Mouse (Mus musculus) liver, embryonic 13.5 days (tissue): Measurements from ENCODE around the gene Casz1. TPM values are rescaled to one million over a fixed set of nuclear protein-coding genes. Genes with fewer than 3 reads are reported as not detected.

Experiments
- ATAC-seq: fragments of 200-750 bp; cut with Nextera tagmentation; 2 replicates; pipeline ENCODE4 v1.8.0; 2017; ENCODE audit warnings: low read depth, mild to moderate bottlenecking, moderate number of reproducible peaks, moderate library complexity
- DNase-seq: peaks from one replicate; pipeline ENCODE4 v3.0.0; 2022
- H3K27ac ChIP-seq: fragments of 300-500 bp; sonication (generic); 2 replicates; pipeline ENCODE4 v1.5.1; 2015; ENCODE audit warnings: moderate library complexity, mild to moderate bottlenecking, inconsistent platforms
- H3K27me3 ChIP-seq: fragments of 300-500 bp; sonication (generic); 2 replicates; pipeline ENCODE4 v1.6.1; 2015; ENCODE audit warnings: mild to moderate bottlenecking, inconsistent platforms
- H3K36me3 ChIP-seq: fragments of 300-500 bp; sonication (generic); 2 replicates; pipeline ENCODE4 v1.6.1; 2015; ENCODE audit warnings: mild to moderate bottlenecking, inconsistent platforms
- H3K4me1 ChIP-seq: fragments of 300-500 bp; sonication (generic); replicated peaks from 2 replicates; pipeline ENCODE4 v1.6.1; 2015; ENCODE audit warnings: inconsistent platforms
- H3K4me2 ChIP-seq: fragments of 300-500 bp; sonication (generic); 2 replicates; pipeline ENCODE4 v1.6.1; 2015; ENCODE audit warnings: inconsistent platforms, mild to moderate bottlenecking, moderate library complexity
- H3K4me3 ChIP-seq: fragments of 300-500 bp; sonication (generic); replicated peaks from 2 replicates; pipeline ENCODE4 v1.5.1; 2015; ENCODE audit warnings: mild to moderate bottlenecking, inconsistent platforms
- H3K9ac ChIP-seq: fragments of 300-500 bp; sonication (generic); 2 replicates; pipeline ENCODE4 v1.6.1; 2015; ENCODE audit warnings: mild to moderate bottlenecking, inconsistent platforms
- H3K9me3 ChIP-seq: fragments of 300-500 bp; sonication (generic); replicated peaks from 2 replicates; pipeline ENCODE4 v1.6.1; 2016; ENCODE audit warnings: inconsistent platforms
- WGBS: fragments of 180-500 bp; shearing (Covaris S2); methylation state at CpG from one replicate; pipeline ENCODE4 v1.1.7; 2015; ENCODE audit not compliant: insufficient replicate concordance; 5-methylcytosine and 5-hydroxymethylcytosine counted together
- polyA plus RNA-seq: library from polyadenylated mRNA; unstranded; fragments of >200 nt; fragmentation: Nextera tagmentation; extraction: Ambion mirVana; gene quantifications from 2 replicates; pipeline ENCODE4 v1.2.1, GENCODE M21; 2015

The Casz1 gene
- polyA plus RNA-seq, 1 experiment from 2014 or later, result 0.45 TPM

DNA sequence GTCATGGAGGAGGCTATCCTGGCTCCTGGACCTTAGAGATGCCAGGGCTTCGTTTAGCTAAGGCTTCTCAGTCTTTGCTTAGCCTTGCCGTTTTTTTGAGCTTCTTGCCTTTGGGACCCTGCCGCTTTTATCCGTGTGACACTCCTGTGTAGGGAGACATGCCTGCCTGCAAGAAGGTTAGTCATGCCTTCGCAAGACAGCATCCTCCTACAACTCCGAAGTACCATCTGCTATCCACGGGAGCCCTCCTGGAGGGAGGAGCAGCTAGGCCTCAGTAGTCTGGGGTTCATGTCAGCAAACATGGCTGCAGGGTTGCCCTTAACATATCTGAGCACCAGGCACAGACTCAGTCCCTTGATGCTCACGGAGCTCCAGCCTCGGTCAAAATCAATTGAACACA is 43.4 kb downstream of the Casz1 start:
- 69% methylated on average over 9 of the region's 9 CpGs for WGBS
- ATAC-seq, result no peak
- Histone ChIP-seq H3K9ac (no peak overlapping the region), H3K36me3 (no peaks in the 10 kb centered on the region), H3K27ac (no peak overlapping the region), H3K9me3 (no peaks in the 10 kb centered on the region), H3K4me1 (peaks cover 4% of the 10 kb centered on the region; the same call in 1 of the 2 replicates), H3K27me3 (0 out of 2 replicates have a peak, but pooled peaks cover 2% of the 10 kb centered on the region), H3K4me2 (no peak overlapping the region), H3K4me3 (no peak overlapping the region)
- no peak for DNase-seq

DNA sequence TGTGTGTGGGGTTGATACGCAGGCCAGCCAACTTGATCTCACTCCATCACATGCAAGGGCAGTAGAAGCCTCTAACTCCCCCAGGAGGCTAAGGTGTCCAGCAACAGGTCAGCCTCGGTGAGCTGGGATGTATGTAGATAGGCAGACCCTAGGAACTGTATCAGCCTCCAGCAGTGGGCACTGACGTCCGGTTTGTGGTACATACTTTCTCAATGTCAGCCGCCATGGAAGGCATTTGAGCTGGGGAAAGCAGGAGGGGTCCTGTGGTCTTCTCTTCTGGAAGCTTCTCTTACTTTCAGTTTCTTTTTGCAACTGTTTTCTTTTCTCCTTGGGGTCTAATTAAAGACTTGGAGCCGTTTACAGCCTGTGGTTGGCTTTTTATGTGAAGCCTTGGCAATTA is 45.2 kb downstream of the Casz1 start:
- DNase-seq, result no peak
- no peak overlapping the region for H3K4me2 ChIP-seq
- H3K4me3 ChIP-seq, result no peak overlapping the region
- no peaks in the 10 kb centered on the region for H3K4me1 ChIP-seq
- WGBS, result 60% methylated on average over 6 of the region's 6 CpGs
- no peaks in the 10 kb centered on the region for H3K36me3 ChIP-seq
- no peak overlapping the region for H3K27ac ChIP-seq
- ATAC-seq, result no peak
- no peaks in the 10 kb centered on the region for H3K9me3 ChIP-seq
- H3K27me3 ChIP-seq, result peaks cover 8% of the 10 kb centered on the region; the same call in 1 of the 2 replicates
- H3K9ac ChIP-seq, result no peak overlapping the region

DNA sequence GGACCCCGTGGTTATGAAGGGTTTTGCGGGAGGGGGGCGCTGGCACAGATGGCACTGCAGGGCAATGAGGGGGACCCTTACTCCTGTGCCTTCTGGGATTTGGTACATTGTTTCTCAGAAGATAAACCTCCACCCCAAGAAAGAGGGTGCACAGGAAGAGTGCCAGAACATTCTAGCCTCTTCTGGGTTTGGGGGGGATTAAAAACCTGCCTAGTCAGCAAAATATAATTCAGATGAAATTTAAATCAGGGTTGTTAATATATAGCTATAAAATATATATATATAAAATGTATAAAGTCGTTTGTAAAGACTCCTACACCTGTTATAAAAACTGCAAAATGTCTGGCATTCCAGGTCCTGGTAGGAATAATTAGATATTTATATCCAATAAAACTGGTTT is 48.8 kb downstream of the Casz1 start:
- Histone ChIP-seq H3K36me3 (no peaks in the 10 kb centered on the region), H3K27me3 (peaks cover 20% of the 10 kb centered on the region), H3K9ac (no peak overlapping the region), H3K4me1 (no peaks in the 10 kb centered on the region), H3K4me2 (no peak overlapping the region), H3K4me3 (no peak overlapping the region), H3K27ac (no peak overlapping the region), H3K9me3 (no peaks in the 10 kb centered on the region)
- 71% methylated on average over 4 of the region's 4 CpGs for WGBS
- no peak for ATAC-seq
- no peak for DNase-seq

- Histone ChIP-seq H3K4me1 (no peaks in the 10 kb centered on the region), H3K36me3 (no peaks in the 10 kb centered on the region), H3K9ac (no peak overlapping the region), H3K27me3 (peaks cover 28% of the 10 kb centered on the region), H3K4me2 (no peak overlapping the region), H3K9me3 (no peaks in the 10 kb centered on the region), H3K27ac (no peak overlapping the region), H3K4me3 (no peak overlapping the region)
- WGBS, result 15% methylated on average over 2 of the region's 2 CpGs
- DNase-seq, result no peak
- ATAC-seq, result no peak
These were observed 49.9 kb downstream of the Casz1 start for GRCm38 (mm10) chr4:148854093-148854492.

DNA sequence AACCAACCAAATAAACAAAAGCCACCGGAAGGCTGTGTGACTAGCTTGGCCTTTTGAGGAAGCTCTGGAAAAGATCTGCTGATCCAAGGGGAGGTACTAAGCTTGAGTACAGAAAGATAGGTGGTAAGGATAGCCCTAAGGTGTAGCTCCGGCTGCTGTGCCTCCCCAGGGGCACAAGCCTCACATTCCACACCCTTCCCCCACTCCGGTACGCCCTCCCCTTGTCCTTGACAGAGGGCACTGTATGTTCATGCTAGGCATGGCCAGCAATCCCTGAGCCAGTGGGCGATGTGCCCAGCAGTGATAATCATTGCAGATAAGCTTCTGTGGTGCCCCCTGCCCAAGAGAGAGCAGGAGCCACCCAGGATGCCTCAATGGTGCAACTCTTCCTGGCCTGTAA is 51.3 kb downstream of the Casz1 start:
- ATAC-seq (no peak), DNase-seq (no peak)
- Histone ChIP-seq H3K4me1 (no peaks in the 10 kb centered on the region), H3K9me3 (no peaks in the 10 kb centered on the region), H3K9ac (no peak overlapping the region), H3K4me3 (no peak overlapping the region), H3K27ac (no peak overlapping the region), H3K27me3 (peaks cover 43% of the 10 kb centered on the region), H3K4me2 (no peak overlapping the region), H3K36me3 (no peaks in the 10 kb centered on the region)
- 67% methylated on average over 5 of the region's 5 CpGs for WGBS

DNA sequence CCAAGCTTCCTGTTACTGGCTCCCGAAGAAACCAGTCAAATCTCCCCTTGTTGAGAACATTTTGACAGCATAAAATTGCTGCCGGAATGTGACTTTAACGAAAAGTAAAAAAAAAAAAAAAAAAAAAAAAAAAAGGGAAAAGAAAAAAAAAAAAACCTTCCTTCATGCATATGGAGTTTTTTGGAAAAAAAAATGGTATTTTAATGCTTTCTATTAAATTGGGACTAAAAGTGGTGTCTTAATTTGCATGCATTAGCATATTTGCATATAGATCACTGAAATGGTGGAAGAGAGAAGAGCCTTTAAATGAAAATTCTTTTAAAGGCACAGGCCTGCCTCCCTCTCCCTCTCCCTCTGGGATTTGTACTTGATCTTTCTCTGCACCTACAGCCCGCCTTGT is 52.0 kb downstream of the Casz1 start:
- WGBS, result 60% methylated on average over 4 of the region's 4 CpGs
- Histone ChIP-seq H3K4me1 (no peaks in the 10 kb centered on the region), H3K4me3 (no peak overlapping the region), H3K9ac (no peak overlapping the region), H3K27me3 (peaks cover 50% of the 10 kb centered on the region), H3K9me3 (no peaks in the 10 kb centered on the region), H3K4me2 (no peak overlapping the region), H3K27ac (no peak overlapping the region), H3K36me3 (no peaks in the 10 kb centered on the region)
- DNase-seq (no peak), ATAC-seq (no peak)

DNA sequence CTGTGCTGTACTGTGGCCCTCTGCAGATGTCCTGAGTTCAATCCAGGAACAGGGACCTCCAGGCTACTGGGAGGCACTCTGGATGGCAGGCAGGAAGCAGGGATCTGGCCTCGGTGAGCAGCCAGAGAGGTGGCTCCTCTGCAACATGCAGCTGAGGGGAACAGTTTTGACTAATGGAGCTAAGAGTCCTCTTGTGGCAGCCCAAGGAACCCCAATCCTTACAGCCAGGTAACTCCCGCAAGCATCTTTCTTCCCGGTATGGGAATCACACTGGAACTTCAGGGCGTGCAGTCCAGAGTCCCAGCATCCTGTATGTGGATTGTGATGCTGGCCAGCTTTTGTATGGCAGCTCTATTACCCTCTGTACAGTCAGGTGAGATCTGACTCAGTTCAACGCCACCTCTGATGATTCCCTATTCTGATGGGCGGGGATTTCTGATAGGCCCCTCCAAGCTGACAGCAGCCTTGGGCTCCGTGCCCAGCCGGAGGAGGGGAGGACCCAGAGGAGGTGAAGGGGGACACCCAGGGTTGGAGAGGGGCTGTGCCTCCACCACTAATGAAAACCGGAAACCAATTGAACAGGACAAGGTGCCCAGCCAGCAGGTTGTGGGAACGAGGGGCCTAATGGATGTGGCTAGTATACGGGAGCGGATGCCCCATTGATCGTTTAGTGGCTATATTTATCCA is 53.3 kb downstream of the Casz1 start:
- H3K27ac ChIP-seq, result no peak overlapping the region
- ATAC-seq (no peak), DNase-seq (no peak)
- no peak overlapping the region for H3K4me3 ChIP-seq
- H3K9me3 ChIP-seq, result no peaks in the 10 kb centered on the region
- no peak overlapping the region for H3K4me2 ChIP-seq
- H3K27me3 ChIP-seq, result peaks cover 57% of the 10 kb centered on the region
- no peak overlapping the region for H3K9ac ChIP-seq
- H3K4me1 ChIP-seq, result no peaks in the 10 kb centered on the region
- H3K36me3 ChIP-seq, result no peaks in the 10 kb centered on the region
- WGBS, result 65% methylated on average over 13 of the region's 13 CpGs

DNA sequence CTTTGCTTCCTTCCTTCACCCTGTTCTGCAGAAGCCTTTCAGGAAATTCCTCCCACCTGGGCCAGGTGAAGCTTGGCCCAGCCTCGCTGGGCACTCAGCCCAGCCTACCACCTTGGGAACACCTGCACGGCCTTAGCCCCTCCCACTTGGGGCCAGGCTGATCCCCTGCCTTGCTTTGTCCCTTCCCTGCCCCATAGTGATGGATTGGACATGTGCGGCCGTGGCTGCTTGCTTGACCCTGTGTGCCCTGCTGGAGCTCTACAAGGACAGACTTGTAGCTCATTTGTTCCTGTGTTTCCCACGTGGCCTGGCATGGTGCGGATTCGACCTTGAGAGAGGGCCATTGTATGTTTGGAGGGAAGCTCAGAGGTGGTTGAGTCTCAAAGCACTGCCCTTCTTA is 54.0 kb downstream of the Casz1 start:
- DNase-seq, result no peak
- Histone ChIP-seq H3K27ac (no peak overlapping the region), H3K9ac (no peak overlapping the region)

GRCm38 (mm10) chr4:148859415-148859814 is 55.2 kb downstream of the Casz1 start:
- Histone ChIP-seq H3K4me3 (no peak overlapping the region), H3K9ac (no peak overlapping the region), H3K36me3 (no peaks in the 10 kb centered on the region), H3K9me3 (no peaks in the 10 kb centered on the region), H3K4me1 (no peaks in the 10 kb centered on the region), H3K27me3 (peaks cover 52% of the 10 kb centered on the region), H3K27ac (no peak overlapping the region), H3K4me2 (0 out of 2 replicates have a peak overlapping the region, but pooled peaks have one; percentile 26)
- ATAC-seq, result no peak
- no peak for DNase-seq
- WGBS, result 48% methylated on average over 7 of the region's 7 CpGs

More for the DNA sequence above, 54.0 kb downstream of the Casz1 start:
- WGBS, result 53% methylated on average over 7 of the region's 7 CpGs
- Histone ChIP-seq H3K36me3 (no peaks in the 10 kb centered on the region), H3K4me1 (no peaks in the 10 kb centered on the region), H3K4me3 (no peak overlapping the region), H3K27me3 (peaks cover 57% of the 10 kb centered on the region), H3K4me2 (no peak overlapping the region), H3K9me3 (no peaks in the 10 kb centered on the region)
- ATAC-seq, result no peak

- Histone ChIP-seq H3K4me3 (no peak overlapping the region), H3K9me3 (no peaks in the 10 kb centered on the region), H3K27ac (no peak overlapping the region), H3K36me3 (no peaks in the 10 kb centered on the region), H3K4me1 (no peaks in the 10 kb centered on the region), H3K4me2 (peak overlapping the region; percentile 26; the same call in 1 of the 2 replicates), H3K9ac (no peak overlapping the region), H3K27me3 (peaks cover 48% of the 10 kb centered on the region)
- WGBS, result 8% methylated on average over 27 of the region's 27 CpGs
- ATAC-seq, result no peak
- no peak for DNase-seq
These were observed 55.8 kb downstream of the Casz1 start for GRCm38 (mm10) chr4:148859906-148860491.

GRCm38 (mm10) chr4:148860636-148861035 is 56.4 kb downstream of the Casz1 start:
- Histone ChIP-seq H3K9me3 (no peaks in the 10 kb centered on the region), H3K36me3 (no peaks in the 10 kb centered on the region), H3K27ac (no peak overlapping the region), H3K9ac (no peak overlapping the region), H3K4me1 (no peaks in the 10 kb centered on the region), H3K4me2 (no peak overlapping the region), H3K4me3 (no peak overlapping the region), H3K27me3 (peaks cover 48% of the 10 kb centered on the region)
- 55% methylated on average over 7 of the region's 7 CpGs for WGBS
- DNase-seq, result no peak
- no peak for ATAC-seq
